Mouse (Mus musculus) hindbrain, embryonic 14.5 days (tissue): Measurements from ENCODE around the gene Dmac2. TPM values are rescaled to one million over a fixed set of nuclear protein-coding genes. Genes with fewer than 3 reads are reported as not detected.
A peak's percentile ranks its signal among the peaks of the same experiment; 100 is the strongest.

ENCODE experiments used
- ATAC-seq: fragments of 200-750 bp; cut with Nextera tagmentation; 2 replicates; pipeline ENCODE4 v1.8.0; 2017; ENCODE audit warnings: moderate number of reproducible peaks, mild to moderate bottlenecking, moderate TSS enrichment, moderate library complexity; ENCODE audit not compliant: low FRiP score
- DNase-seq: peaks from one replicate; pipeline ENCODE4 v3.0.0-alpha.2; 2015; ENCODE audit warnings: low spot score
- H3K27ac ChIP-seq: fragments of 300-500 bp; sonication (generic); 2 replicates; pipeline ENCODE4 v1.5.1; 2014; ENCODE audit warnings: mild to moderate bottlenecking, moderate library complexity
- H3K27me3 ChIP-seq: fragments of 300-500 bp; sonication (generic); 2 replicates; pipeline ENCODE4 v1.6.1; 2014; ENCODE audit warnings: mild to moderate bottlenecking, low read length, mixed read lengths; ENCODE audit not compliant: control insufficient read depth, insufficient read depth
- H3K36me3 ChIP-seq: fragments of 300-500 bp; sonication (generic); replicated peaks from 2 replicates; pipeline ENCODE4 v1.6.1; 2014; ENCODE audit not compliant: control insufficient read depth, insufficient read depth
- H3K4me1 ChIP-seq: fragments of 300-500 bp; sonication (generic); replicated peaks from 2 replicates; pipeline ENCODE4 v1.6.1; 2014; ENCODE audit warnings: antibody characterized with exemption, low read length, mixed read lengths; ENCODE audit not compliant: control insufficient read depth, insufficient read depth
- H3K4me2 ChIP-seq: fragments of 300-500 bp; sonication (generic); replicated peaks from 2 replicates; pipeline ENCODE4 v1.6.1; 2014; ENCODE audit warnings: mild to moderate bottlenecking, moderate library complexity
- H3K4me3 ChIP-seq: fragments of 300-500 bp; sonication (generic); replicated peaks from 2 replicates; pipeline ENCODE4 v1.5.1; 2014; ENCODE audit warnings: mild to moderate bottlenecking, low read length
- H3K9ac ChIP-seq: fragments of 300-500 bp; sonication (generic); 2 replicates; pipeline ENCODE4 v1.6.1; 2014
- H3K9me3 ChIP-seq: fragments of 300-500 bp; sonication (generic); 2 replicates; pipeline ENCODE4 v1.6.1; 2016; ENCODE audit warnings: low read length; ENCODE audit not compliant: control insufficient read depth
- WGBS: fragments of 180-500 bp; shearing (Covaris S2); extraction: QIAGEN DNeasy Blood & Tissue Kit; methylation state at CpG from one replicate; pipeline ENCODE4 v1.1.7; 2014; 5-methylcytosine and 5-hydroxymethylcytosine counted together
- polyA plus RNA-seq: library from polyadenylated mRNA; unstranded; fragments of >200 nt; fragmentation: Nextera tagmentation; extraction: Ambion mirVana; gene quantifications from 2 replicates; pipeline ENCODE4 v1.2.1, GENCODE M21; 2014

Gene Dmac2
- polyA plus RNA-seq, 1 experiment from 2014 or later: 43.3 TPM

- Histone ChIP-seq H3K9me3 (no peaks in the 10 kb centered on the region), H3K9ac (peak within 1 kb of the TSS; percentile 67), H3K36me3 (peaks cover 4% of the 10 kb centered on the region; the same call in 1 of the 2 replicates), H3K27me3 (no peaks in the 10 kb centered on the region), H3K4me2 (peak within 1 kb of the TSS; percentile 90), H3K4me1 (peaks cover 22% of the 10 kb centered on the region), H3K27ac (peak within 1 kb of the TSS; percentile 76; the same call in 1 of the 2 replicates), H3K4me3 (peak within 1 kb of the TSS; percentile 58)
- ATAC-seq (peak; percentile 99), DNase-seq (peak; percentile 99)
- under 1% methylated on average over 49 of the region's 50 CpGs for WGBS
Observed at GRCm38 (mm10) chr7:25658657-25659472, 39.7 kb downstream of the Dmac2 start, which contains the start of the genes Bckdha and Exosc5. Gene Bckdha (minus strand): TSS chr7:25658981. Gene Exosc5 (plus strand): TSS chr7:25659164.

- WGBS: 96% methylated on average over 8 of the region's 8 CpGs
Observed at GRCm38 (mm10) chr7:25666381-25666780, 47.2 kb downstream of the Dmac2 start.

GRCm38 (mm10) chr7:25669158-25669557 is 49.9 kb downstream of the Dmac2 start:
- H3K27ac ChIP-seq: no peak overlapping the region
- peaks cover 13% of the 10 kb centered on the region for H3K27me3 ChIP-seq
- no peaks in the 10 kb centered on the region for H3K4me1 ChIP-seq
- peaks cover 48% of the 10 kb centered on the region for H3K36me3 ChIP-seq
- H3K4me3 ChIP-seq: no peak overlapping the region
- no peaks in the 10 kb centered on the region for H3K9me3 ChIP-seq
- H3K9ac ChIP-seq: no peak overlapping the region
- 89% methylated on average over 10 of the region's 10 CpGs for WGBS
- no peak for ATAC-seq
- H3K4me2 ChIP-seq: no peak overlapping the region
- no peak for DNase-seq

More at GRCm38 (mm10) chr7:25666381-25666780, 47.2 kb downstream of the Dmac2 start:
- H3K36me3 ChIP-seq: peaks cover 55% of the 10 kb centered on the region
- no peak overlapping the region for H3K4me2 ChIP-seq
- H3K27me3 ChIP-seq: no peaks in the 10 kb centered on the region
- H3K9ac ChIP-seq: no peak overlapping the region
- no peak for ATAC-seq
- no peaks in the 10 kb centered on the region for H3K4me1 ChIP-seq
- H3K9me3 ChIP-seq: no peaks in the 10 kb centered on the region
- no peak overlapping the region for H3K27ac ChIP-seq
- H3K4me3 ChIP-seq: no peak overlapping the region
- no peak for DNase-seq

- Histone ChIP-seq H3K4me1 (0 out of 2 replicates have a peak, but pooled peaks cover under 1% of the 10 kb centered on the region), H3K27me3 (peaks cover 17% of the 10 kb centered on the region), H3K9ac (no peak overlapping the region), H3K4me2 (no peak overlapping the region), H3K4me3 (no peak overlapping the region), H3K27ac (no peak overlapping the region), H3K9me3 (no peaks in the 10 kb centered on the region), H3K36me3 (peaks cover 43% of the 10 kb centered on the region)
- ATAC-seq (no peak), DNase-seq (no peak)
- 77% methylated on average over 9 of the region's 9 CpGs for WGBS
Observed at GRCm38 (mm10) chr7:25669631-25670030, 50.4 kb downstream of the Dmac2 start.

- ATAC-seq: no peak
- Histone ChIP-seq H3K9ac (no peak overlapping the region), H3K36me3 (peaks cover 38% of the 10 kb centered on the region), H3K4me2 (no peak overlapping the region), H3K27ac (no peak overlapping the region), H3K9me3 (no peaks in the 10 kb centered on the region), H3K27me3 (peaks cover 22% of the 10 kb centered on the region), H3K4me1 (peaks cover 5% of the 10 kb centered on the region; the same call in 1 of the 2 replicates), H3K4me3 (no peak overlapping the region)
- 96% methylated on average over 4 of the region's 4 CpGs for WGBS
- DNase-seq: no peak
Observed at GRCm38 (mm10) chr7:25670096-25670495, 50.9 kb downstream of the Dmac2 start.

GRCm38 (mm10) chr7:25671686-25672085 is 52.5 kb downstream of the Dmac2 start:
- no peak overlapping the region for H3K27ac ChIP-seq
- ATAC-seq (no peak), DNase-seq (no peak)
- whole genome bisulfite sequencing: 81% methylated on average over 2 of the region's 2 CpGs
- peaks cover 6% of the 10 kb centered on the region; the same call in 1 of the 2 replicates for H3K4me1 ChIP-seq
- H3K9ac ChIP-seq: no peak overlapping the region
- peaks cover 29% of the 10 kb centered on the region for H3K27me3 ChIP-seq
- no peak overlapping the region for H3K4me2 ChIP-seq
- H3K36me3 ChIP-seq: peaks cover 25% of the 10 kb centered on the region
- H3K4me3 ChIP-seq: no peak overlapping the region
- H3K9me3 ChIP-seq: no peaks in the 10 kb centered on the region

GRCm38 (mm10) chr7:25672442-25672841 is 53.2 kb downstream of the Dmac2 start:
- Histone ChIP-seq H3K4me3 (no peak overlapping the region), H3K27me3 (peaks cover 29% of the 10 kb centered on the region), H3K9ac (no peak overlapping the region), H3K4me2 (no peak overlapping the region), H3K36me3 (peaks cover 21% of the 10 kb centered on the region), H3K27ac (no peak overlapping the region), H3K4me1 (peaks cover 6% of the 10 kb centered on the region; the same call in 1 of the 2 replicates), H3K9me3 (no peaks in the 10 kb centered on the region)
- ATAC-seq: no peak
- DNase-seq: no peak
- 52% methylated on average over 4 of the region's 4 CpGs for WGBS

- peak overlapping the region; percentile 41 for H3K4me3 ChIP-seq
- H3K4me1 ChIP-seq: peaks cover 6% of the 10 kb centered on the region; the same call in 1 of the 2 replicates
- H3K4me2 ChIP-seq: peak overlapping the region; percentile 65
- peak overlapping the region; percentile 59 for H3K9ac ChIP-seq
- peaks cover 36% of the 10 kb centered on the region for H3K27me3 ChIP-seq
- 27% methylated on average over 9 of the region's 9 CpGs for WGBS
- no peaks in the 10 kb centered on the region for H3K9me3 ChIP-seq
- DNase-seq (no peak), ATAC-seq (no peak)
- no peak overlapping the region for H3K27ac ChIP-seq
- H3K36me3 ChIP-seq: 0 out of 2 replicates have a peak, but pooled peaks cover 3% of the 10 kb centered on the region
Observed at GRCm38 (mm10) chr7:25674297-25674696, 55.1 kb downstream of the Dmac2 start.

GRCm38 (mm10) chr7:25674719-25675300 is 55.6 kb downstream of the Dmac2 start, which contains the start of gene Tmem91:
Gene Tmem91 (minus strand): TSS chr7:25675166.
- H3K9ac ChIP-seq: peak within 1 kb of the TSS; percentile 59
- H3K36me3 ChIP-seq: 0 out of 2 replicates have a peak, but pooled peaks cover 3% of the 10 kb centered on the region
- peak within 1 kb of the TSS; percentile 41 for H3K4me3 ChIP-seq
- DNase-seq (peak; percentile 34), ATAC-seq (peak; percentile 55)
- peaks cover 7% of the 10 kb centered on the region; the same call in 1 of the 2 replicates for H3K4me1 ChIP-seq
- WGBS: 3% methylated on average over 29 of the region's 29 CpGs
- no peaks in the 10 kb centered on the region for H3K9me3 ChIP-seq
- no peak within 1 kb of the TSS for H3K27ac ChIP-seq
- peaks cover 36% of the 10 kb centered on the region for H3K27me3 ChIP-seq
- H3K4me2 ChIP-seq: peak within 1 kb of the TSS; percentile 65
